11 mouse cellular contexts compared by ENCODE assay signal in the genomic region with DNA sequence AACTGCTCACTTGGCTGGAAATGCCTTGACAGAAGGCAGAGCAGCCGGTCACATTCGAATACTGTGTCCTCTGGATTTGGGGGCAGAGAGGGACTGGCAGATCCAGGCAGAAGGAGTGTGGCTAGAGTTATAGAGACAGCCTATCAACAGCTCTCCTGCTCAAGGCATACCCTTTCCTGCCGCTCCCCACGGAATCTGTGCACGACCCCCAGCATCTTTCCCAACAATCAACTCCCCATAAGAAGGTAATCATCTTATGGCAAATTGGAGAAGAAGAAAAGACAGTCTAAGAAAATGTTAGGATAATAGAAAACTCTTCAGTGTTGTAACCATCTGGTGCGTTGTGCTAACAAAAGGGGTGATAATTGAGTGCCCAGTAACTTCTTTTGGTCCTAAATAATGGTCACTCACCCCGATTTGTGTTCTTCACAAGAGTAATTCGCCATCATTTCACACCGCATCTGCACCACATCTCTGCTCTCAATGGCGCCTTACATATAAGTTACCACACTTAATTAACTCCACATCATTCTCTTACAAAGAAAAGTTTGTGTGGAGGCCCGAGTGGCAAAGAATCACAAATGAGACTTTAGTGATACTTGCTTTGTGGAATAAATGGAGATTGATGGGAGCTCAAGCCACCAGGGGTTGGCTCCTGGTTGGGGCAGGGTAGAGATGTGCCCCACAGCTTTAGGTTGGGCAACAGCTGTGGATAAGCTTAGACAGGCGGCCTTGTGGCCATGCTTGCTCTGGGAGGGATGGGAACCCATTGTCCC.
DNase-seq lines count a peak whose midpoint lies in the region; ATAC-seq and TF ChIP-seq lines count a peak whose summit lies in the region.
"Had no signal": no experiment of that assay in that cellular context is flagged by ENCODE, and none has a peak within 500 bp of the region (broad histone marks: within the 10 kb centered on the region; RNA-seq: fewer than 3 reads in every experiment).

No protein-coding gene starts in this region.

- peak overlapping the region; percentile 42; the same call in 1 of the 2 replicates for H3K4me2 ChIP-seq in hindbrain, embryonic 12.5 days (replicated peaks)
- peak overlapping the region; percentile 21; the same call in 1 of the 2 replicates for H3K4me2 ChIP-seq in midbrain, postnatal 0 days (ENCODE audit: low read depth, low read length, poor library complexity, severe bottlenecking)
- H3K4me2 ChIP-seq: liver, embryonic 15.5 days had no signal

- H3K27me3 ChIP-seq in cerebellum, adult 2 months (ENCODE audit: control insufficient read depth, insufficient read depth, low read length), result no peaks in the 10 kb centered on the region
- peaks cover 66% of the 10 kb centered on the region for H3K27me3 ChIP-seq in hindbrain, embryonic 12.5 days
- no peaks in the 10 kb centered on the region for H3K27me3 ChIP-seq in midbrain, postnatal 0 days (ENCODE audit: insufficient read depth, low read length)
- H3K27me3 ChIP-seq in limb, embryonic 10.5 days (ENCODE audit: low read depth, poor library complexity, severe bottlenecking), result peaks cover 25% of the 10 kb centered on the region
- H3K27me3 ChIP-seq: liver, embryonic 15.5 days had no signal

- H3K9me3 ChIP-seq in hindbrain, embryonic 12.5 days (replicated peaks), result no peaks in the 10 kb centered on the region
- no peaks in the 10 kb centered on the region for H3K9me3 ChIP-seq in midbrain, postnatal 0 days (ENCODE audit: low read length)
- H3K9me3 ChIP-seq in limb, embryonic 10.5 days (replicated peaks), result no peaks in the 10 kb centered on the region
- H3K9me3 ChIP-seq: liver, embryonic 15.5 days had no signal

- H3K4me3 ChIP-seq in cerebellum, adult 2 months (replicated peaks; ENCODE audit: insufficient read depth, low read depth, low read length), result no peak overlapping the region
- H3K4me3 ChIP-seq in hindbrain, embryonic 12.5 days, result no peak overlapping the region
- no peak overlapping the region for H3K4me3 ChIP-seq in midbrain, postnatal 0 days (ENCODE audit: low read depth, low read length)
- H3K4me3 ChIP-seq in limb, embryonic 10.5 days, result no peak overlapping the region
- H3K4me3 ChIP-seq: erythroblast, embryonic 14.5 days; liver, embryonic 15.5 days had no signal

- H3K9ac ChIP-seq in hindbrain, embryonic 12.5 days, result no peak overlapping the region
- no peak overlapping the region for H3K9ac ChIP-seq in midbrain, postnatal 0 days (replicated peaks; ENCODE audit: low read length, poor library complexity, severe bottlenecking)
- H3K9ac ChIP-seq: liver, embryonic 15.5 days had no signal

- no peak overlapping the region for H3K27ac ChIP-seq in cerebellum, adult 2 months (ENCODE audit: insufficient read depth, low read length)
- H3K27ac ChIP-seq in hindbrain, embryonic 12.5 days, result no peak overlapping the region
- H3K27ac ChIP-seq in midbrain, postnatal 0 days (ENCODE audit: low read depth, low read length), result no peak overlapping the region
- H3K27ac ChIP-seq in limb, embryonic 10.5 days, result no peak overlapping the region
- H3K27ac ChIP-seq: liver, embryonic 15.5 days had no signal

- no peak for TF ChIP-seq POLR2A in cerebellum, adult 2 months (IDR thresholded peaks at IDR 0.05; ENCODE audit: borderline replicate concordance, insufficient read depth, low read length)

- 54% methylated on average over 12 of the region's 12 CpGs for WGBS in cerebellum, adult 2 months
- 26% methylated on average over 12 of the region's 12 CpGs for WGBS in hindbrain, embryonic 12.5 days
- WGBS in midbrain, postnatal 0 days, result 28% methylated on average over 12 of the region's 12 CpGs
- WGBS in limb, embryonic 10.5 days, result 39% methylated on average over 12 of the region's 12 CpGs

- H3K36me3 ChIP-seq in hindbrain, embryonic 12.5 days, result no peaks in the 10 kb centered on the region
- H3K36me3 ChIP-seq in midbrain, postnatal 0 days (ENCODE audit: insufficient read depth, low read length), result no peaks in the 10 kb centered on the region
- no peaks in the 10 kb centered on the region for H3K36me3 ChIP-seq in limb, embryonic 10.5 days
- H3K36me3 ChIP-seq: liver, embryonic 15.5 days had no signal

- ATAC-seq in hindbrain, embryonic 12.5 days (ENCODE audit: low FRiP score), result peak; percentile 78
- no peak for ATAC-seq in midbrain, postnatal 0 days (ENCODE audit: low FRiP score)

- peak; percentile 25 to 33 for DNase-seq in cerebellum, adult 2 months
- DNase-seq in cerebellum, adult 9-10 months, result no peak
- peak; percentile 64 for DNase-seq in embryo, embryonic 10 days (ENCODE audit: low spot score)
- no peak for DNase-seq in midbrain, postnatal 0 days (ENCODE audit: low spot score)
- no peak for DNase-seq in limb, embryonic 10.5 days (ENCODE audit: low spot score)
- DNase-seq in c-Kit-positive CD71-positive TER-119-positive erythroid progenitor cells, embryonic 14.5 days (ENCODE audit: low spot score), result no peak
- no peak for DNase-seq in left cerebral cortex, adult 9 months (ENCODE audit: low spot score in 2 of 2)
- DNase-seq: spleen, adult 18-20 months had no signal

- TF ChIP-seq CTCF in cerebellum, adult 2 months (IDR thresholded peaks at IDR 0.05; ENCODE audit: borderline replicate concordance, insufficient read depth, low read depth, low read length), result no peak
- TF ChIP-seq CTCF in midbrain, postnatal 0 days (IDR thresholded peaks at IDR 0.05), result no peak

- peaks cover 12% of the 10 kb centered on the region for H3K4me1 ChIP-seq in cerebellum, adult 2 months (ENCODE audit: control insufficient read depth, insufficient read depth, low read length)
- peaks cover 22% of the 10 kb centered on the region for H3K4me1 ChIP-seq in hindbrain, embryonic 12.5 days
- H3K4me1 ChIP-seq in midbrain, postnatal 0 days (ENCODE audit: insufficient read depth, low read length), result no peaks in the 10 kb centered on the region
- peaks cover 9% of the 10 kb centered on the region for H3K4me1 ChIP-seq in limb, embryonic 10.5 days
- H3K4me1 ChIP-seq: liver, embryonic 15.5 days had no signal

Comparison
In these comparisons a context has a peak if more than half of its experiments do, and no peak if none do; other contexts are left out.
1. DNase-seq: peak in cerebellum, adult 2 months (2 of 2) and embryo, embryonic 10 days (single experiment); none in cerebellum, adult 9-10 months (single experiment), midbrain, postnatal 0 days (single experiment), limb, embryonic 10.5 days (single experiment), c-Kit-positive CD71-positive TER-119-positive erythroid progenitor cells, embryonic 14.5 days (single experiment) and left cerebral cortex, adult 9 months (0 of 2).